Mouse (Mus musculus): ENCODE data around the gene Dcun1d5.
"Not testable (repeated sequence)": the region's sequence is repeated elsewhere in the genome, so short reads cannot be mapped to it uniquely, and the experiment has no call there.

The Dcun1d5 gene

GRCm38 (mm10) chr9:7184172-7184896 lies at the start of gene Dcun1d5, which contains the start of gene Dync2h1:
Gene Dcun1d5, plus strand, starts transcription at chr9:7184520.
Gene Dync2h1, minus strand, starts transcription at chr9:7184446.
- in situ Hi-C loops (cut with MboI, MseI) = no loop called here

- in situ Hi-C loops (cut with MboI, MseI) = no loop called here
Observed at GRCm38 (mm10) chr9:7154391-7154790, 29.9 kb upstream of the Dcun1d5 start.

GRCm38 (mm10) chr9:7158605-7159004 lies 25.7 kb upstream of the Dcun1d5 start:
- in situ Hi-C loops (cut with MboI, MseI) = no loop called here

- in situ Hi-C loops (cut with MboI, MseI) = no loop called here
Observed at GRCm38 (mm10) chr9:7159718-7160117, 24.6 kb upstream of the Dcun1d5 start.

GRCm38 (mm10) chr9:7160688-7161087 lies 23.6 kb upstream of the Dcun1d5 start:
- in situ Hi-C loops (cut with MboI, MseI) = no loop called here

GRCm38 (mm10) chr9:7167339-7167998 lies 16.9 kb upstream of the Dcun1d5 start:
- in situ Hi-C loops (cut with MboI, MseI) = no loop called here

GRCm38 (mm10) chr9:7173756-7174155 lies 10.6 kb upstream of the Dcun1d5 start:
- in situ Hi-C loops (cut with MboI, MseI) = no loop called here

- in situ Hi-C loops (cut with MboI, MseI) = no loop called here
Observed at GRCm38 (mm10) chr9:7176618-7177610, 7.4 kb upstream of the Dcun1d5 start.

GRCm38 (mm10) chr9:7184897-7185291 lies 574 bp downstream of the Dcun1d5 start:
- in situ Hi-C loops (cut with MboI, MseI) = no loop called here

GRCm38 (mm10) chr9:7190694-7191093 lies 6.4 kb downstream of the Dcun1d5 start:
- in situ Hi-C loops (cut with MboI, MseI) = not testable (repeated sequence)

GRCm38 (mm10) chr9:7216240-7216639 lies 31.9 kb downstream of the Dcun1d5 start:
- in situ Hi-C loops (cut with MboI, MseI) = loop anchor here (10.0 kb wide), 1 partner anchor 359 kb away; the partner anchor contains the start of gene Mmp27

GRCm38 (mm10) chr9:7221024-7221423 lies 36.7 kb downstream of the Dcun1d5 start:
- in situ Hi-C loops (cut with MboI, MseI) = no loop called here

GRCm38 (mm10) chr9:7221460-7221859 lies 37.1 kb downstream of the Dcun1d5 start:
- in situ Hi-C loops (cut with MboI, MseI) = no loop called here

GRCm38 (mm10) chr9:7238619-7239018 lies 54.3 kb downstream of the Dcun1d5 start:
- in situ Hi-C loops (cut with MboI, MseI) = no loop called here

GRCm38 (mm10) chr9:7239967-7240366 lies 55.6 kb downstream of the Dcun1d5 start:
- in situ Hi-C loops (cut with MboI, MseI) = no loop called here

- in situ Hi-C loops (cut with MboI, MseI) = no loop called here
Observed at GRCm38 (mm10) chr9:7252797-7253654, 68.7 kb downstream of the Dcun1d5 start.

All from regulatory T cell (primary cell).